Mouse (Mus musculus) lung, embryonic 14.5 days (tissue): ENCODE data around the gene Ppp6r2. TPM values are rescaled to one million over a fixed set of nuclear protein-coding genes. Genes with fewer than 3 reads are reported as not detected.

Source experiments
- ATAC-seq: fragments of 200-750 bp; cut with Nextera tagmentation; 2 replicates; pipeline ENCODE4 v1.8.0; 2017; ENCODE audit warnings: mild to moderate bottlenecking, moderate TSS enrichment, moderate library complexity; ENCODE audit not compliant: insufficient read depth
- DNase-seq: peaks from one replicate; pipeline ENCODE4 v3.0.0-alpha.2; 2015
- H3K27ac ChIP-seq: fragments of 300-500 bp; sonication (generic); 2 replicates; pipeline ENCODE4 v1.5.1; 2014; ENCODE audit warnings: low read depth, mild to moderate bottlenecking, moderate library complexity
- H3K27me3 ChIP-seq: fragments of 300-500 bp; sonication (generic); 2 replicates; pipeline ENCODE4 v1.6.1; 2014; ENCODE audit warnings: low read length, control low read depth; ENCODE audit not compliant: insufficient read depth
- H3K36me3 ChIP-seq: fragments of 300-500 bp; sonication (generic); 2 replicates; pipeline ENCODE4 v1.6.1; 2014; ENCODE audit warnings: control low read depth; ENCODE audit not compliant: insufficient read depth
- H3K4me1 ChIP-seq: fragments of 300-500 bp; sonication (generic); 2 replicates; pipeline ENCODE4 v1.6.1; 2014; ENCODE audit warnings: antibody characterized with exemption, control low read depth; ENCODE audit not compliant: insufficient read depth
- H3K4me2 ChIP-seq: fragments of 300-500 bp; sonication (generic); 2 replicates; pipeline ENCODE4 v1.6.1; 2014; ENCODE audit warnings: mild to moderate bottlenecking
- H3K4me3 ChIP-seq: fragments of 300-500 bp; sonication (generic); 2 replicates; pipeline ENCODE4 v1.5.1; 2014; ENCODE audit warnings: low read depth, low read length
- H3K9ac ChIP-seq: fragments of 300-500 bp; sonication (generic); 2 replicates; pipeline ENCODE4 v1.6.1; 2014
- H3K9me3 ChIP-seq: fragments of 300-500 bp; sonication (generic); 2 replicates; pipeline ENCODE4 v1.6.1; 2016; ENCODE audit warnings: low read depth, low read length, control low read depth
- CTCF ChIP-seq: IDR thresholded peaks from 2 replicates; pipeline ENCODE4 v1.5.1; 2016; ENCODE audit warnings: antibody characterized with exemption, low read depth
- WGBS: fragments of 180-500 bp; shearing (Covaris S2); extraction: QIAGEN DNeasy Blood & Tissue Kit; methylation state at CpG from one replicate; pipeline ENCODE4 v1.1.7; 2014; 5-methylcytosine and 5-hydroxymethylcytosine counted together
- polyA plus RNA-seq: library from polyadenylated mRNA; unstranded; fragments of >200 nt; fragmentation: Nextera tagmentation; extraction: Ambion mirVana; gene quantifications from 2 replicates; pipeline ENCODE4 v1.2.1, GENCODE M21; 2014

Gene Ppp6r2
- polyA plus RNA-seq, 1 experiment from 2014 or later = 27.8 TPM

- 69% methylated on average over 1 of the region's 1 CpGs for WGBS
- no peak overlapping the region for H3K27ac ChIP-seq
- no peak overlapping the region for H3K9ac ChIP-seq
- H3K27me3 ChIP-seq = no peaks in the 10 kb centered on the region
- no peaks in the 10 kb centered on the region for H3K9me3 ChIP-seq
- no peak overlapping the region for H3K4me2 ChIP-seq
- no peak overlapping the region for H3K4me3 ChIP-seq
- ATAC-seq (no peak), DNase-seq (no peak)
- peaks cover 68% of the 10 kb centered on the region for H3K36me3 ChIP-seq
- no peak for TF ChIP-seq CTCF
- no peaks in the 10 kb centered on the region for H3K4me1 ChIP-seq
Observed at GRCm38 (mm10) chr15:89305966-89306365, 94.6 kb downstream of the Ppp6r2 start.

GRCm38 (mm10) chr15:89307461-89307860, 96.1 kb downstream of the Ppp6r2 start:
- TF ChIP-seq CTCF = no peak
- ATAC-seq = no peak
- no peak for DNase-seq
- H3K9ac ChIP-seq = no peak overlapping the region
- no peaks in the 10 kb centered on the region for H3K27me3 ChIP-seq
- no peaks in the 10 kb centered on the region for H3K9me3 ChIP-seq
- no peaks in the 10 kb centered on the region for H3K4me1 ChIP-seq
- H3K4me3 ChIP-seq = no peak overlapping the region
- no peak overlapping the region for H3K27ac ChIP-seq
- WGBS = 87% methylated on average over 13 of the region's 13 CpGs
- no peak overlapping the region for H3K4me2 ChIP-seq
- peaks cover 53% of the 10 kb centered on the region for H3K36me3 ChIP-seq

- no peak for TF ChIP-seq CTCF
- peaks cover 42% of the 10 kb centered on the region for H3K36me3 ChIP-seq
- no peak overlapping the region for H3K4me2 ChIP-seq
- 78% methylated on average over 7 of the region's 7 CpGs for WGBS
- no peak overlapping the region for H3K27ac ChIP-seq
- no peak overlapping the region for H3K4me3 ChIP-seq
- DNase-seq (no peak), ATAC-seq (no peak)
- no peaks in the 10 kb centered on the region for H3K27me3 ChIP-seq
- H3K4me1 ChIP-seq = 0 out of 2 replicates have a peak, but pooled peaks cover 6% of the 10 kb centered on the region
- no peaks in the 10 kb centered on the region for H3K9me3 ChIP-seq
- no peak overlapping the region for H3K9ac ChIP-seq
Observed at GRCm38 (mm10) chr15:89308406-89309139, 97.2 kb downstream of the Ppp6r2 start.

- Histone ChIP-seq H3K27me3 (no peaks in the 10 kb centered on the region), H3K4me2 (no peak overlapping the region), H3K4me1 (peaks cover 12% of the 10 kb centered on the region; the same call in 1 of the 2 replicates), H3K4me3 (no peak overlapping the region), H3K36me3 (peaks cover 27% of the 10 kb centered on the region), H3K27ac (no peak overlapping the region), H3K9me3 (no peaks in the 10 kb centered on the region), H3K9ac (no peak overlapping the region)
- ATAC-seq (no peak), DNase-seq (no peak)
- 65% methylated on average over 6 of the region's 6 CpGs for WGBS
- TF ChIP-seq CTCF = no peak
Observed at GRCm38 (mm10) chr15:89309962-89310498, 98.7 kb downstream of the Ppp6r2 start.

- peak overlapping the region; percentile 88 for H3K4me2 ChIP-seq
- no peak overlapping the region for H3K27ac ChIP-seq
- 0 out of 2 replicates have a peak overlapping the region, but pooled peaks have one; percentile 13 for H3K9ac ChIP-seq
- ATAC-seq = no peak
- peaks cover 12% of the 10 kb centered on the region; the same call in 1 of the 2 replicates for H3K4me1 ChIP-seq
- no peak for TF ChIP-seq CTCF
- H3K27me3 ChIP-seq = no peaks in the 10 kb centered on the region
- H3K36me3 ChIP-seq = no peaks in the 10 kb centered on the region
- WGBS = 51% methylated on average over 4 of the region's 4 CpGs
- DNase-seq = no peak
- H3K9me3 ChIP-seq = no peaks in the 10 kb centered on the region
- no peak overlapping the region for H3K4me3 ChIP-seq
Observed at GRCm38 (mm10) chr15:89313359-89313758, 102.0 kb downstream of the Ppp6r2 start.

- no peaks in the 10 kb centered on the region for H3K9me3 ChIP-seq
- 43% methylated on average over 3 of the region's 3 CpGs for WGBS
- H3K4me1 ChIP-seq = peaks cover 12% of the 10 kb centered on the region; the same call in 1 of the 2 replicates
- TF ChIP-seq CTCF = no peak
- peak overlapping the region; percentile 86 for H3K9ac ChIP-seq
- no peaks in the 10 kb centered on the region for H3K36me3 ChIP-seq
- H3K27me3 ChIP-seq = no peaks in the 10 kb centered on the region
- peak overlapping the region; percentile 95 for H3K4me3 ChIP-seq
- peak overlapping the region; percentile 88 for H3K4me2 ChIP-seq
- H3K27ac ChIP-seq = no peak overlapping the region
- DNase-seq (no peak), ATAC-seq (no peak)
Observed at GRCm38 (mm10) chr15:89314107-89314506, 102.8 kb downstream of the Ppp6r2 start.

GRCm38 (mm10) chr15:89314511-89315189, 103.3 kb downstream of the Ppp6r2 start:
- under 1% methylated on average over 58 of the region's 58 CpGs for WGBS
- H3K36me3 ChIP-seq = no peaks in the 10 kb centered on the region
- peak; percentile 66 for DNase-seq
- H3K27ac ChIP-seq = peak overlapping the region; percentile 50; the same call in 1 of the 2 replicates
- peak overlapping the region; percentile 86 for H3K9ac ChIP-seq
- H3K4me3 ChIP-seq = peak overlapping the region; percentile 95
- peak overlapping the region; percentile 88 for H3K4me2 ChIP-seq
- no peaks in the 10 kb centered on the region for H3K27me3 ChIP-seq
- ATAC-seq = peak; percentile 52
- peak; percentile 54 for TF ChIP-seq CTCF
- peaks cover 12% of the 10 kb centered on the region; the same call in 1 of the 2 replicates for H3K4me1 ChIP-seq
- no peaks in the 10 kb centered on the region for H3K9me3 ChIP-seq
